In the genomic region with DNA sequence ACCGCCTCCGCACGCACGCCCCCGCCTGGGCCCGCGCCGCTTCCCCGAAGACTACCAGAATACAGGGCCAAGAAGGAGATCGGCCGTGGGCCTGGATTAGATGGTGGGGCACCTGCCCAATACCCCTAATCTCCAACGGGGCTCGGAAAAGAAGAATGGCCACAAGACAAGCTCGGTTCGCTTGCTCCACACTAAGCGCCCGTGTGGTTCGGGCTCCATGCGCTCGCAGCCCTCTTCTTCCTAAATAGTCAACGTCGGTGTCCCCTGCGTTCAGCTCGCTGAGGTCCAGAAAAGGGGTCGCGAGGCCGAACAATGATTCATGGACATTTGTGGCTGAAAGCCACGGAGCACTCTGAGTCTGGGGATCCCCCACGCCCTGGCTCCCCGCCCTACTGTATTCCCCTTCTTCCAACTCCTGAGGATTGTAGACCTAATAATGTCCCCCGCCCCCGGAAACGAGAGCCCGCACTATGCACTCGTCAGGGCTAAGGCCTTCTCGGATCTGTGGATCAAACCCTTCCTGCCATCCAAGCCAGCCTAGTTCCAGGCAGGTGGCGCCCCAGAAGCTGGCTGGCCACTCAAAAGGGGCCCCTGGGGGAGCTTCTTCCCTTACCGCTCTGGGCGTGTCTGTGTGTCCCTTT, we compare ENCODE assay signal across 8 mouse cellular contexts. TPM values are rescaled to one million over a fixed set of nuclear protein-coding genes. Genes with fewer than 3 reads are reported as not detected.
DNase-seq lines count a peak whose midpoint lies in the region; ATAC-seq and TF ChIP-seq lines count a peak whose summit lies in the region.

No protein-coding gene starts in this region.

- H3K4me3 ChIP-seq in heart, embryonic 10.5 days = peak overlapping the region; percentile 71
- peak overlapping the region; percentile 43 for H3K4me3 ChIP-seq in C2C12 (ENCODE audit: insufficient read depth, poor library complexity, severe bottlenecking)
- peak overlapping the region; percentile 59 for H3K4me3 ChIP-seq in hindbrain, postnatal 0 days (ENCODE audit: low read length)

- H3K4me1 ChIP-seq in heart, embryonic 10.5 days = peaks cover 60% of the 10 kb centered on the region
- H3K4me1 ChIP-seq in hindbrain, postnatal 0 days (ENCODE audit: insufficient read depth, low read length) = peaks cover 32% of the 10 kb centered on the region

- H3K36me3 ChIP-seq in heart, embryonic 10.5 days = no peaks in the 10 kb centered on the region
- no peaks in the 10 kb centered on the region for H3K36me3 ChIP-seq in C2C12 (ENCODE audit: control insufficient read depth, insufficient read depth)
- no peaks in the 10 kb centered on the region for H3K36me3 ChIP-seq in hindbrain, postnatal 0 days (ENCODE audit: insufficient read depth, low read length)

- no peak for DNase-seq in heart, embryonic 10.5 days (ENCODE audit: low spot score)
- DNase-seq in heart, postnatal 14 days = no peak
- DNase-seq in embryo, embryonic 10.5 days (ENCODE audit: low spot score) = peak; percentile 59
- DNase-seq in hindbrain, postnatal 0 days (ENCODE audit: low spot score) = no peak
- DNase-seq in neural tube, embryonic 10.5 days (ENCODE audit: extremely low spot score, low spot score) = peak; percentile 63
- DNase-seq in testis, postnatal 14 days (ENCODE audit: low spot score) = no peak
- DNase-seq in adrenal gland, postnatal 4 days (ENCODE audit: low spot score in 2 of 2) = no peak

- H3K79me3 ChIP-seq in C2C12 (ENCODE audit: low read depth) = peaks cover 1% of the 10 kb centered on the region

- H3K27ac ChIP-seq in heart, embryonic 10.5 days = peak overlapping the region; percentile 53; the same call in 1 of the 2 replicates
- peak overlapping the region; percentile 64 for H3K27ac ChIP-seq in hindbrain, postnatal 0 days

- ATAC-seq in hindbrain, postnatal 0 days = no peak

- no peak for TF ChIP-seq CTCF in C2C12 (IDR thresholded peaks at IDR 0.05; ENCODE audit: control insufficient read depth, insufficient read depth, insufficient read length)
- no peak for TF ChIP-seq CTCF in hindbrain, postnatal 0 days (IDR thresholded peaks at IDR 0.05; ENCODE audit: low read depth)

- peaks cover 99% of the 10 kb centered on the region for H3K27me3 ChIP-seq in heart, embryonic 10.5 days (ENCODE audit: insufficient read depth, poor library complexity, severe bottlenecking)
- peaks cover 7% of the 10 kb centered on the region for H3K27me3 ChIP-seq in C2C12 (ENCODE audit: control insufficient read depth, insufficient read depth, insufficient read length)
- no peaks in the 10 kb centered on the region for H3K27me3 ChIP-seq in hindbrain, postnatal 0 days (ENCODE audit: insufficient read depth, low read length)

- H3K9ac ChIP-seq in hindbrain, postnatal 0 days (replicated peaks; ENCODE audit: low read length) = peak overlapping the region; percentile 68

- WGBS in heart, embryonic 10.5 days = under 1% methylated on average over 39 of the region's 39 CpGs
- WGBS in hindbrain, postnatal 0 days = under 1% methylated on average over 38 of the region's 39 CpGs

- intact Hi-C loops in heart, postnatal 14 days (cut with DNase I) = no loop called here

- H3ac ChIP-seq in C2C12 (ENCODE audit: control insufficient read depth, insufficient read length, low read depth) = peak overlapping the region; percentile 21

- H3K4me2 ChIP-seq in hindbrain, postnatal 0 days (ENCODE audit: low read depth, low read length) = peak overlapping the region; percentile 97

- no peaks in the 10 kb centered on the region for H3K9me3 ChIP-seq in heart, embryonic 10.5 days
- no peaks in the 10 kb centered on the region for H3K9me3 ChIP-seq in hindbrain, postnatal 0 days (ENCODE audit: low read length)

- peaks cover 24% of the 10 kb centered on the region for H3K79me2 ChIP-seq in C2C12 (ENCODE audit: control insufficient read depth, insufficient read depth)

TF ChIP-seq in C2C12, 6 proteins besides CTCF, POLR2A, EP300 and RAD21:
- no peak for TF ChIP-seq MYOD1 (IDR thresholded peaks at IDR 0.05; ENCODE audit: control insufficient read depth, insufficient read length, low read depth)
- no peak for TF ChIP-seq MYOG (IDR thresholded peaks at IDR 0.05; ENCODE audit: control insufficient read depth, extremely low read depth, insufficient read length)
- TF ChIP-seq USF1 (IDR thresholded peaks at IDR 0.05; ENCODE audit: low read depth) = no peak
- no peak for TF ChIP-seq CEBPB (IDR thresholded peaks at IDR 0.05; ENCODE audit: low read depth)
- TF ChIP-seq FOSL1 (IDR thresholded peaks at IDR 0.05; ENCODE audit: insufficient read depth, low read length, poor library complexity, severe bottlenecking) = no peak
- no peak for TF ChIP-seq MAX (IDR thresholded peaks at IDR 0.05)
TF ChIP-seq in C2C12: peak in this region for 0.

RNA-seq across cellular contexts. Expression of a gene that starts 0.5 kb away (rescaled TPM):
- 0.49 and 0.88 TPM in 2 replicates for polyA plus RNA-seq in heart, embryonic 10.5 days (2016; fragmentation: Nextera tagmentation; extraction: Ambion mirVana)
- under 1 TPM; 0.29 to 0.55 TPM for total RNA-seq in heart, postnatal 14 days (2021)
- polyA plus RNA-seq in C2C12 (2012; fragmentation: generic; extraction: Trizol) = 30.2 TPM
- total RNA-seq in hindbrain, postnatal 0 days (2014; rRNA removed) = 27.0 and 29.0 TPM in 2 replicates
- 9.4 and 10.1 TPM in 2 replicates for polyA plus RNA-seq in hindbrain, postnatal 0 days (2015; fragmentation: Nextera tagmentation; extraction: Ambion mirVana)
- total RNA-seq in adrenal gland, postnatal 4 days (2021) = 1 to 10 TPM; 6.0 to 6.2 TPM

RNA-seq across cellular contexts. Expression of a gene that starts 54.6 kb away (rescaled TPM):
- 11.8 and 15.6 TPM in 2 replicates for polyA plus RNA-seq in heart, embryonic 10.5 days (2016; fragmentation: Nextera tagmentation; extraction: Ambion mirVana)
- total RNA-seq in heart, postnatal 14 days (2021) = 10 to 100 TPM; 34.4 to 34.8 TPM
- polyA plus RNA-seq in C2C12 (2012; fragmentation: generic; extraction: Trizol) = 34.8 TPM
- 60.8 and 69.0 TPM in 2 replicates for total RNA-seq in hindbrain, postnatal 0 days (2014; rRNA removed)
- 8.6 and 8.7 TPM in 2 replicates for polyA plus RNA-seq in hindbrain, postnatal 0 days (2015; fragmentation: Nextera tagmentation; extraction: Ambion mirVana)
- total RNA-seq in adrenal gland, postnatal 4 days (2021) = 10 to 100 TPM; 53.1 to 56.7 TPM

RNA-seq across cellular contexts. Expression of a gene that starts 56.9 kb away (rescaled TPM):
- 16.2 and 17.2 TPM in 2 replicates for polyA plus RNA-seq in heart, embryonic 10.5 days (2016; fragmentation: Nextera tagmentation; extraction: Ambion mirVana)
- total RNA-seq in heart, postnatal 14 days (2021) = 10 to 100 TPM; 11.0 TPM
- 18.4 TPM for polyA plus RNA-seq in C2C12 (2012; fragmentation: generic; extraction: Trizol)
- 39.9 and 50.5 TPM in 2 replicates for total RNA-seq in hindbrain, postnatal 0 days (2014; rRNA removed)
- 12.8 and 13.4 TPM in 2 replicates for polyA plus RNA-seq in hindbrain, postnatal 0 days (2015; fragmentation: Nextera tagmentation; extraction: Ambion mirVana)
- 10 to 100 TPM; 37.1 to 38.2 TPM for total RNA-seq in adrenal gland, postnatal 4 days (2021)

Comparison
In these comparisons a context has a peak if more than half of its experiments do, and no peak if none do; other contexts are left out.
1. DNase-seq: peak in embryo, embryonic 10.5 days (single experiment) and neural tube, embryonic 10.5 days (single experiment); none in heart, embryonic 10.5 days (single experiment), heart, postnatal 14 days (0 of 2), hindbrain, postnatal 0 days (single experiment), testis, postnatal 14 days (single experiment) and adrenal gland, postnatal 4 days (0 of 2).
2. RNA of a gene that starts 0.5 kb away (total RNA-seq): 27.0 to 29.0 TPM in hindbrain, postnatal 0 days and 6.0 to 6.2 TPM in adrenal gland, postnatal 4 days; 0.29 to 0.55 TPM in heart, postnatal 14 days; every median in the first group is over 4 times any median in the second.
3. Peak in every context shown above with its lines, with median percentiles within 50 percentile points of each other: H3K4me3 ChIP-seq.